Mouse (Mus musculus) heart, adult 18-20 months (tissue): ENCODE data around the gene Zmiz1. TPM values are rescaled to one million over a fixed set of nuclear protein-coding genes. Genes with fewer than 3 reads are reported as not detected.
A peak's percentile ranks its signal among the peaks of the same experiment; 100 is the strongest.

Experiments used
- DNase-seq, 2 experiments: peaks; one replicate each; pipeline ENCODE4 v3.0.0; 2021 to 2022; ENCODE audit warnings: mixed read lengths in 1 of 2
- total RNA-seq, 2 experiments: library from RNA; stranded (reverse); gene quantifications; 2 replicates each; pipeline ENCODE4 v1.2.3; 2021

Zmiz1 gene
- total RNA-seq, 2 experiments from 2014 or later, result 32.5 to 38.5 TPM

DNA sequence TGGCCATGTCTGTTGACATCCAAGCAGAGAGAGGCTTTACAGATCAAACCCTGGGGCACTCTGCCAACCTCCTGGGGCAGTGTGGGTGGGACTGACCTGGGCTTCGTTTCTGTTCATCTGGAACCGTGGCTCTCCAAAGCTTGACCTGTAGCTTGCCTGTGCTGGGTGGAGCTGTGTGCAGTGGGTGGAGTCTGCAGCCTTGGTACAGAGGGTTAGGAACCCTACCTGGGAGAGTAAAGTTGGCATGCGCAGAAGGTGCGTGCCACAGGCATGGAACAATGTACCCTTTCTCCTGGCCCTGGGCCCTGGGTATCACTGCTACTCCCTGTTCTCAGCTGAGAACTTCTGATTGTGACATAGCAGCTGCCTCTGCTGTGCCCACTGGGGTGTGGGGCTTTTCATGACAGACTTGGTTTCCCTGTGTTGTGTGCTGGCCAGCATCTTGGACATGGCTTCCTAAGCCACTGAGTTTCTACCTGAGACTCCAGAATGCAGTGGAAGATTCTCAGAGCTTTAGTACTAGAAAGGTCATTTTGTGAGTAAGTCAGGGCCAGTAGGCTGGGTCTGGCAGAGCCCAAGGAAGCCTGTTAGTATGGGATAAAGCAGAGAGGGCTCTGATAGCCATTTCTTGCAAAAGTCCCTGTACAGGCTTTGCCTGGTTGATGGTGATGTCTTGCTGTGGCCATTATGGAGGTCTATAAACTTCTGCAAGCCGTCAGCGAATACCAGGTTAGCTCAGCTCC is 30.5 kb downstream of the Zmiz1 start:
- peak; percentile 75 for DNase-seq

DNA sequence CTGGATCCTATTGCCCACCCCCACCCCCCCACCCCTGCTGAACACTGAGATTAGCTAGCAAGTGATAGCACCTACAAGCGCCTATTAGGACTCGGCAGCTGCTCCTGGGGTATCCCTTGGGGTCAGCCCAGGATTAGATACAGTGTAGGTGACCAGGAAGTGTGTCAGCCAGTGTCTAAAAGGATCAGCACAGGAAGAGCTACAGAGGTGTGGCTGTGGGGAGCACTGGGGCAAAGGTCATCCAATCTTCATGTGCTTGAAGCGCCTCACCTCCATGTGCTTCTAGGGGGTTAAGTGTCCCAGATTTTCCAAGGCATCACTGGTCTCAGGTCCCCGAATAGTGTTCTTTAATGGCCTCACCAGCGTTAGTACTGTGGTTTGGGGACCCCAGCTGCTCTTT is 33.0 kb downstream of the Zmiz1 start:
- no peak for DNase-seq

DNA sequence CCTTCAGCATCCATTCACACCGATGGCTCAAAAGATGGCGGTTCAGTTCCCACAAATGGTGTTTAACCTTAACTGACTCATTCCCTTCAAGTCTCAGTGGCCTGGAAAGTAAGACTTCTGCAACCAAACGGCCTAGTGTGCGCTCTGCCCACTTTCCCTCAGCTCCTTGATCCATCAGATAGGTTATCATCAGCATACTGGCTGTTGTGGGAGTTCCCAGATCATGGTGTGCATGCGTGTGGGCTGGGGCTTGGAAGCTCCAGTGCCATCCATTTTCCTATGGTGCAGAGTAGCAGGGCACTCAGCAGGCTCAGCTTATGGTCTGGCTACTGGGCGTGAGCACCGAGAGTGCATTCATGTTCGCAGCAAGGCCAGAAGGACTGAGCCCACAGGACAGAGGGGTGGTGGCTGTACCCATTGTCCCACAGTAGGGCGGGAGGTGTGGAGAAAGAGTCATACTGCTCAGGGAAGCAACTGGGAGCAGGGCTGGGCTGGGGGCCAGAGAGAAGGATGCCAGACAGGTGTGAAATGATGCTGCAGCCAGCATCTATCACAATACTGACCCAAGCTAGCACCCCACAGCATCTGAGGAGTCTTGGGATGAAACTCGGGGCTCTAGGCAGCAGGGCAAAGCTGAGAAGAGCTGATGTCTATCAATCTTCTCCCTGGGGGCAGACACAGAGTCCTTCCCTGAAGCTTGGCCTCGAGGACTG is 33.7 kb downstream of the Zmiz1 start:
- DNase-seq, result no peak

DNA sequence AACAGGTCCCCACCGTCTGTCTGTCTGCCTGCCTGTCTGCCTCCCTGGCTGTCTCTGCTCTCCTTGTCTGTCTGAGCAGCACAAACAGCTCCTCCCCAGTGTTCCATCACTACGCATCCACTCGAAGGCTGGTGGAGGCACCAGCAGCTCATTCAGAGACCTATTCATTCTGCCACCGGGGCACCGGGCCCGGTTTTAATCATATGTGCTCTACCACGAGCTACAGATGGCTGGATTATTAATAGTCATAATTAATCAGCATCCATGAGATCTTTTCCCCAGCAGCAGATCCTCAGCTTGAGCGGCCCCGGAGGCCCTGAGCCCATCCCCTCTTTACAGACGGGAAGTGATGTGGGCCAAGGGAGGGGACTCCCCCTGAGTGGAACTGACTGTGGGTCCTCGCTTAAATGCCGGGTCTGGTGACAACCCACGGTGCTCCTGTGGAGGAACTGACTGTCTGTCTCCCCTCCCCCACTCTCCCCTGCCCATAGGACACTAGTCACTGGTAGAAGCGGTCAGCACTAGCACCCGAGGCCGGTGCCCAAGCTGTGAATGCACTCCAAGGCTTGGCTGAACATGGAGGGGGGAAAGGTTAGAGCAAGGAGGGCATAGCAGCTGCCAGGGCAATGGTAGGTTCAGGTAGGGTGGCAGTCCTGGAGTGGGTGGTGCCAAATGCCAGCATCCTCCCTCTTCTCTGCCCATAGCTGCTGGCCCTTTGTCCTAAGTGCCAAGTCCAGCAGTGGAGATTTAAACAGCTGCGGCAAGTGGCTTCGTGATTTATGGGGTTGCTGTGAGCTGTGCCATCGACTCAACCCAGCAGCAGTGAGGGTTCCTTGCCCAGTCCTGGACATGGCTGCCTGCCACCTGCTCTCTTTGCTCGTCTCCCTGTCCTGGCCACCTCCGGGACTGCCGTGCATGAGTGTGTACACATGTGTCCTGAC is 34.6 kb downstream of the Zmiz1 start:
- no peak for DNase-seq

DNA sequence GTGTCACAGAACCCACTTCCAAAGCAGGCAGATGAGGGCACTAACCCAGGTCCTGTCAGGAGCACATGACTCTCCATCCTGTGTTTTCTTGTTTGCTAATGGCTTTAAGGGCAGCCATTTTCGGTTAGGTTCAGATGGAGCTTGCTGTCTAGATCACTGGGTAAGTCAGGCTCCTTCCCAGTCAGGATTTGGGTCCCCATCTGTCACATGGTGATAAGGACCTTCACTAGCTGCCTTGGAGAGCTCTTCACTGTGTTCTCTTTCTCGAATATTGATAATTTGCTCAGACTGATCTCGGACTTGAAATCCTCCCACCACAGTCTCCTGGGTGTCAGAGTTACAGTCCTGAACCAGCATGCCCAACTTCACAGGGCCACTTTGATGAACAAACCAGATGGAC is 35.8 kb downstream of the Zmiz1 start:
- DNase-seq, result no peak

DNA sequence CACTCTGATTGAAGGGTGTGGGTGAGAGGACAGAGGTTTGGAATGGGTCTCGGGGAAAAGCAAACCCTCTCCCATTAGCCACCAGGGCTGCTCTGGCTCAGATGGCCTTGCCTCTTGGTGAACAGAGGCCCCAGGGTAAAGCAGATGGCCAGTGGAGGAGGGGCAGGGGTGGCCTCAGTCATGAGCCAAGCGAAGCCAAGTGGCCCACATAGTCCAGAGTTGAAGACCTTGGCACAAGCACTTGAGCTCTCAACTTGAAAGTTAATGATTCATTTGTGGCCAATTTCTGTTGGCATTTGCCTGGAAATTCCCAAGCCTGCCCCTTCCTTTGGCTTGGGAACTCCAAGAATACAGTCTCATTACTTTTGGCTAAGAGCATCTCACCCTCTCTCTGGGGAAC is 37.1 kb downstream of the Zmiz1 start:
- DNase-seq, result no peak

DNA sequence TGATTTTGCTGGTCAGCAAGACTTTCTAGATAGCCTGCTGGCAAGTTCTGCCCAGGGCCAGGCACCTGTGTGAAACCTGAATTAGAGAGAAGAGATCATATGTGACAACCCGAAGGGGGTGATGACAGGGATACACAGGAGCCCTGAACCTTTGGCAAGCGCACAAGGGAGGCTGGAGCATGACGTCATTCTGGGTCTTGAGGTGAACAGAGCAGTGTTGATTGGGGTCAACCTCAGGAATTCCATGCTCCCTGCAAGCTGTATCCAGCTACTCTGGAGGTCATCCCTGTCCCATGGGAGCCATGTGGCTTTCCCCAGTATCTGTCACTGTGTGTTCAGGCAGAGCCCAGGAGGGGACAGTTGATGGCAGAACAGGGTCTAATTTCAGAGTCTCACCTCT is 38.0 kb downstream of the Zmiz1 start:
- DNase-seq, result no peak

DNA sequence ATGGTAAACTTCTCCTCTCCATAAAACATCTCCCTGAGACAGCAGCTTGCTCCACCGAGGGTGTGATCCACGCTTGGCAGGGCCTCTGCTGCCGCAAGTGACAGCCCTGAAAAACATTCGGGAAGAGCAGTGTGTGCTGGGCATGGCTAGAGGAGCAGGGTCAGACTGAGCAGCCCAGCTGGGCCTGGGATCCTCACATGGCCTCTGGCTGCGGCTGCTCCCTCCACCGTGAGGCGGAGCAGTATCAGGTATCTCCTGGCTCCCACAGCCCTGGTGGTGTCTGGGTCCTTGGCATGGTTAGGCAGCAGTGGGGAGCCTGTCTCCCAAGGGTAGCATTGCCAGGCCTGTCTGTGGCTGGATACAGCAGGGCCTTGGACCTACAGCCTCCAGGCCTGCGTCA is 38.6 kb downstream of the Zmiz1 start:
- DNase-seq, result peak; percentile 64 to 80

DNA sequence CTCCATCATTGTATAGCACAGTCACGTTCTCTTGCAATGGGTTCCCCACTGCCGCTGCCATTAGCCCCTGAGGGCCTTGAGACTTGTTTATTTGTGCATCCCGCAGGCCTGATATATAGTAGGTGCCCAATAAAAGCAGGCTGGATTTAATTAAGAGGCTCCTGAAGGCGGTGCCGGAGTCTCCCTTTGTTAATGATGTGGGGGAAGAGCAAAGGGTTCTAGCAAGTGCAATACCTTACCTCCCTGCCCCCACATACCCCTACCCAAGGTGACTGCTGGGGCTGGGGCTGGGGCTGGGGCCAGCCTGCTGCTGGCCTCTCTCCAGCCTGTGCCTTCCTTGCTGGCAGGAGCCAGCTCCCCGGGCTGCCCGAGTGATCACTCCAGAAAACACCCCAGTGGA is 39.4 kb downstream of the Zmiz1 start:
- no peak for DNase-seq

DNA sequence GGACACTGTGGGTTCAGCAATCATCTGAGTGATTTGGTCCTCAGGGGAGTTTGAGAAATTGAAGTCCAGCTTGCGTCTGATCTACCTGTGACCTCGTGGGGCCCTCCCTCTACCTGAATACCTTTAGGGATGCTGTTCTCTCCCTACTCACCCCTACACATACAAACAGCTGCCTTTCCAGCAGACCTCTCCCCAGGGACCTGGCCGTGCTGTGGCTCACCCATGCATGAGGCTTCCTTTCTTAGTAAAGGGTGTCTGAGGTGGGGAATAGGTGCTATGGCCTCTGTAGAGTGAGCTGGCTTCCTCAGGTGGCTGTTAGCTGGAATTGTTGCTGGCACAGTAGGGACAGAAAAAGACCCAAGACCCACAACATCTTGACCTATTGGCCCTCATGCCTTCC is 40.5 kb downstream of the Zmiz1 start:
- no peak for DNase-seq

DNA sequence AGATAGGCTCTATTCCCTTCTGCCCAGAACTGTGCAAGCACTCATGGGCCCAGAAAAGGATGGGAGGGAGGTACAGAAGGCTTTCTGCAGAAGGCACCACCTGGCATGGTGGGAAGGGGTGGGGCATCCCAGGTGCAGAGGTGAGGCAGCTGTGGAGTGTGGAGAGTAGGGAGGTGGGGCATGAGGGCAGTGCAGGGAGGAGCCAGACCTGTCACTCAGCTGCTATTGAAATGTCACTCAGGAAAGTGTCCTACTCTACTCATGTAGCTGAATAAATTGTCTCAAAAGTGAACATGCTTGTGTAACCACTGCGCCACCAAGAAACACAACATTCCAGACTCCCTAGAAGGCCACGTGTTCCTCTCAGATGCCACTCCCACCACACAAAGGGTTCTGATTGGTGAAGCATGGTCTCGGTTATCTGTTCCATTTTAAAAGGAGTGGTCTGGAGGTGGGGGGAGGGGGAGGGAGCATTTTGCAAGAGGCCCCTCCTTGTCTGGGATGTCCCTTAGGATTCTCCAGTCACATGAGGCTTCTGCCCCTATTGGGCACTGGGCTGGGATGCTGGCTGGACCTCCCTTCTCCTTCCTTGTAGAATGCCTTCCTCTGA is 41.6 kb downstream of the Zmiz1 start:
- DNase-seq, result no peak

DNA sequence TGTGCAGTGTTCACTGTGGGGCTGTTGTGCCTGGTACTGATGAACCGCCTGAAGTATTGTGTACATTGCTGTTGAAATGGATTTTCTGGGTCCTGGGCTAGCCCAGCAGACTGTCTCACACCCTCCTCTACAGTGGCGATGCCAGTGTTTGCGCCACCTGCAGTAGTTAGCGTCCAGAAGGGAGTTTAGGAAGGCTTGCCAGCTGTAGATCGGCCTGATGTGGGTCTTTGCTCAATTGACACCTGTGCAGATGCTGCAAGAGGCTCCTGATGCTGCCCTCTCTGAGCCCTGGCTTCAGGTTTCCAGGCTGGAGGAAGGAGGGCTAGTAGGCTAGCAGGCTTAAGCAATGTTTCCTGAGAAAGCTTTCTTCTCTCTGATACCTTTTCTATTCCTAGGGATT is 42.5 kb downstream of the Zmiz1 start:
- no peak for DNase-seq

DNA sequence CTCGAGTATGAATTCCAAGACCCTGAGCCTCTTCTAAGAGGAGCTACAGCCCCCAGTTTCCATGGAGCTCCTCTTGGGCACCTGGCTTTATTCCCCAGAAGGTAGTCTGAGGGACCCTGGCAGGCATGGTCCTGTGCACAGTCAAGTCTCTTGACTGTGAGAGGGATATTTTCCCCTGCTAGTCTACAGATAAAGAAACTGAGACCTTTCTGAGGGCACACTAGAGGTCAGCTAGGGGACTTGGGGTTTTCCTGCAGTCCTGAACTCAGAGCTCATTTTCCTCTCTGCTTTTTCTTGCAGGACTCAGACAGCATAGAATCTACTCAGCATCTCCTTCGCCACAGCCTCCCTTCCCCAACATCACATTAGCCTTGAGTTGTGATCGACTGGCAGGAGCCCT is 43.4 kb downstream of the Zmiz1 start:
- DNase-seq, result no peak

DNA sequence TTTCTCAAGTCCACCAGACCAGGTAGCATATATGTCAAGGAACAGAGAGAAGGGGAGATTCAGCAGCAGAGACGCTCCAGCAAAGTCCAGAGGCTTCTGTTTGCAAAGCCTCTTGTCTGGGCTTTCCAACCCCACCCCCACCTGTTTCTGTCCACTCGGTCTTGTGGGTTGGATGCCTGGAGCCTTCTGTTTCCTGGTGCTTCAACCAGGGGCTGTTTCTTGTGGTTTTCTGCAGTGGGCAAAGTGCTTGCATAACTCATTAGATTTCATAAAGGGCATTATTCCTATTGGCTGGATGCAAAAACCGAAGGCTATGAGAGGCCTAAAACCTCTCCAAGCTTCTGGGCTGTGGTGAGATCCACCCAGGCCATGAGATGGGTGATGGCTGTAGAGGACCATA is 45.3 kb downstream of the Zmiz1 start:
- no peak for DNase-seq

DNA sequence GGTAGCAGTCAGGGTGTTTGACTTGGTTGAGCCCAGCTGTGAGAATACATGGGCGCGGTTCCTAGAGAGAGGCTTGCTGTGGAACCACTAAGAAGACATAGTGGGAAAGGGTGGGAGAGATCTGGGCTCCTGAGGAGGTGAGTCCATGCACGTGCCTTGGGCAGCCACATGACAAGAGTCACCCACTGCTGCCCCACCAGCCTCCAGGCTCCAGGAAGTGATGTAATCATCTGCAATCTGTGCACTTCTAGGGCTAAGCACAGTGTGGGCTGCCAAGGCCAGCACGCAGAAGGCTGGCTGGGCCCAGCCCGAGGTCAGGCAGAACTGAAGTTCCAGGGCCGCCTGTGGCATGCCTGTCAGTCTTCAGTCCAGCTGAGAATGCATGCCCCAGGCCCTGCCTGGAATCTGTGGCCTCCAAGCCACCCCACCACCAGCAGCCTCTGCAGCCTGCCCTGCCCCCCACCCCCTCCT is 46.3 kb downstream of the Zmiz1 start:
- DNase-seq, result peak in 1 of 2 experiments; percentile 79

DNA sequence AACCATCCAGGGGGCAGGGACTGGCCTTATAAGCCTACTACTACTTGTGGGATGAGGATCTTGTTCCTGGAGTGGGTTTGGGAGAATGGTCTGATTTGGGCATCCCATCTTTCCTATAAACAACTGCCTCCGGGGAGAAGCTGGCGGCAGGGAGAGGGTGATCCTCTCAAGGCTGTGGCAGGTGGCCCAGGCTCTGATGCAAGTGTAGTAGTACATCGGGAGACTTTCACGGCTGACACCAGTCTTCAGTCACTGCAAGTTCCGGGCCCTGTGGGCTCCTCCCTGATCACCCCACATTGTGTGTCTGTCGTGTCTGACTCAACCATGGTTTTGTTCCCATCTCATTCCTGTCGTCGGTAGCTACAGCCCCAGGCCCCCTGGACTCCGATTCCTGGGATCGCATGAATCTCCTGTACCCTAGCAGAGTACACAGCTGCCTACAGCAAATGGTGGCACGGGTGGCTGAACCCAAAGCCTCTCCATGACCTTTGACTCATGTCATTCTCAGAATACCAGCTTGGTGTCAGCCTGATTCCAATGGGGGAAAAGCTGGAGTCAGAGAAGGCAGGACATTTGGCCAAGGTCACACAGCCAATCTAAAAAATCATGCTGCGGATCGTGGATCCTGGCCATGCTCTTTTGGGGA is 49.2 kb downstream of the Zmiz1 start:
- DNase-seq, result no peak

DNA sequence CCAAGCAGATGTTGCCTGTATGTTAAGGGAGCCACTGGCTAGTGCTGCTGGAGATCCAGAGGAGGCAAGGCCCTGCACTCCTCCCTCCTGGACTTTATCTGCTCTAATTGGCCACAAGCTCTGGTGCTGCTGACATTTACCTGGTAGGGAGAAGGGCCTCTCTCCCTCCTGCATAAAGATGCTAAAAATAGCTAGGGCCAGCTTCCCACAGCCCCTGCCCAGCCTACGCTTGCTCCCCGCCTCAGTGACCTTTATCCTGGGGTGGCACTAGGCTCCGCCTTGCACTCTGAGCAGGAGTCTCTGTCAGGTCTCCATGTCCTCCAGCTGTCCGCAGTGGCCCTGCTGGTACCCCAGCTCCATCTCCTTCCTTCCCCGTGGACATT is 49.8 kb downstream of the Zmiz1 start:
- peak; percentile 53 to 76 for DNase-seq

DNA sequence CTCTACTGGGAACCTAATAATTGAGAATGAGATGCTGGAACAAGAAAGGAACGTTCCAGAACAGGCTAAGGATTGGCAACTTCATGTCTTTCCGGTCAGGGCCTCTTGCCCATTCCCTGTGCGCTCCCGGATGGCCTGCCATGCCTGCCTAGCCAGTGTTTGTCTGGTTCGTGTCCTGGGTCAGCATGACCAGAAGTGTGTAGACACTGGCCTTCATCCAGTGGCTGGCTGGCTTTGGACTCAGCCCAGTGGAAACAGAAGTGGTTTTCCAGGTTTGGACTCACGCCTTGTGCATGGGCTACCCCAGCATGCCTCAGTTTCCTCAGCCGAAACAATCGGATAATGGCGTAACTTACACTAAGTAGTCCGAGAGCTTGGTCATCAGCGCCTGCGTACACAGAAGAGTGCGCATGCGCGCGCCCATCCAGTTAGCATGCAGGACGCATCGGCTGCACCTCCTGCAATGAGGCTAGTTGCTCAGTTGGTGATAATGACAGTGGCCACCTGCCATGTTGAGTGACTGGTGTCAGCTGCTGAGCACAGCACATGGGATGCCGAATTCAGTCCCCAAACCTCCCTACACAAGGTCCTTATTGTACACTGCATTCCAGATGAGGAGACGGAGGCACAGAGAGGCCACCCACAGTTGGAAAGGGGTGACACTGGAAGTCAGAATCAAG is 50.6 kb downstream of the Zmiz1 start:
- peak; percentile 62 to 63 for DNase-seq

DNA sequence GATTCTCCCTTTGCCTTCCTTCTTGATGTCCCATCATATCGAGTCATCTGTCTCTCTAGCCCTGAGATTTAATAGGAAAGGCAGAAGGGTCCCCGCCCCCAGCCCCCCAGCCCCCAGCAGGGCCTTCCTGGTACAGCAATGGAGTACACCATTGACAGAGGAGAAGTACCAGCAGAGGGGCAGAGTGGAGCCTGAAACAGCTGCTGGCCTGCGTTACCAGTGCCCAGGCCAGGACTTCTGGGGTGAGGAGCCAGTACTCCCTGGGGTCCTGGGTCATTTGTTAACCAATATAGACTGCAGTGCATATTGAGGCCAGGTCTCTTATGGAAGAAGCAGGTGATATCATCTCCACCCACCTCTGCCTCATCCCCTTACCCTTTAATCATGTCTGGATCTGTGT is 51.4 kb downstream of the Zmiz1 start:
- no peak for DNase-seq

DNA sequence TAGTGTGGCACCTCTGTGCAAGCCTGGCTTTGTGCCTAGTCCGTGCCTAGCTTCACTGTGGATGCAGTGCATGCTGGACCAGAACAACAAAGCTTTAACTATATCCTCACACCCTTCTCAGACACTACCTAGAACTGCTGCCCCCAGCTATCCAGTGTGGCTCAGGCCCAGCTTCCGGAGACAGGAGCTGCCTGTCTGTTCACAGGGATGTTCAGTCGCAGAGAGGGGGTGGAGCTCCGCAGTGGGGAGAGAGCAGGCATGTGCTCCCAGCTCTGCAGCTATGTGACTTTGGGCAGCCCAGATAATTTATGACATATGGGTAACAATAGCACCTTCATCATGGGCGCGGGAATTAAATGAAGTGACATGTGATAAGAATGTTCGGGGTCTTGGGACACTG is 52.0 kb downstream of the Zmiz1 start:
- no peak for DNase-seq

DNA sequence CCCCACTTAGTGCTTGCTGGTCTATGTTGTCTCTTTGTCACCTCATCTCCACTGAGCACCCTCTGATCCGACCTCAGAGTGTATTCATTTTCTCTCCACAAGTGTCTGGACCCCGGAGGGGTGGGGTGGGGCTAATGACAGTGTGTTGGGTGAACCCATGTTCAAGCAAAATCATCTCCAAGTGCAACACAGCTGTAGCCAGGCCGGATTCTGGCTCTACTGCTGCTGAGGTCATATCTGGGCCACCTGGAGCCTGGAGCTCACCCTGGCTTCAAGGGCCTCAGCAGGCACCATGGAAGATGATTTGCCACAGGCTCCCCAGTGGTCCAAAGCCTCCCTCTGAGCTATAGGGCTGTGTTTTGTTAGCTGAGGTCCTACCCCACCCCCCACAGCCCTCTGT is 52.6 kb downstream of the Zmiz1 start:
- peak in 1 of 2 experiments; percentile 51 for DNase-seq
